Mouse (Mus musculus) bone marrow macrophage, adult 2 months (primary cell): Measurements from ENCODE around the gene LTO1.

Source experiments
- CTCF ChIP-seq: IDR thresholded peaks from 2 replicates; pipeline ENCODE4 v1.5.1; 2012; ENCODE audit warnings: low read depth, mild to moderate bottlenecking, low read length, moderate library complexity
- POLR2A ChIP-seq: IDR thresholded peaks from 2 replicates; pipeline ENCODE4 v1.6.1; 2012; ENCODE audit warnings: mild to moderate bottlenecking, low read depth, low read length, borderline replicate concordance

GRCm38 (mm10) chr7:144887672-144888071 is 27.2 kb upstream of the LTO1 start:
- no peak for TF ChIP-seq CTCF
- no peak for TF ChIP-seq POLR2A
